Mouse (Mus musculus) heart, embryonic 16.5 days (tissue): ENCODE measurements around the gene Suclg1. TPM values are rescaled to one million over a fixed set of nuclear protein-coding genes. Genes with fewer than 3 reads are reported as not detected.
A peak's percentile ranks its signal among the peaks of the same experiment; 100 is the strongest.

Experiments used
- ATAC-seq: fragments of 200-750 bp; cut with Nextera tagmentation; replicated peaks from 2 replicates; pipeline ENCODE4 v1.8.0; 2017; ENCODE audit warnings: moderate number of reproducible peaks; ENCODE audit not compliant: insufficient read depth, low FRiP score; ENCODE audit errors: extremely low read depth
- H3K27ac ChIP-seq: fragments of 300-500 bp; sonication (generic); 2 replicates; pipeline ENCODE4 v1.5.1; 2014; ENCODE audit warnings: mild to moderate bottlenecking, low read length, control low read depth, moderate library complexity
- H3K27me3 ChIP-seq: fragments of 300-500 bp; sonication (generic); 2 replicates; pipeline ENCODE4 v1.6.1; 2014; ENCODE audit warnings: low read length, mixed read lengths; ENCODE audit not compliant: control insufficient read depth, insufficient read depth
- H3K36me3 ChIP-seq: fragments of 300-500 bp; sonication (generic); 2 replicates; pipeline ENCODE4 v1.6.1; 2014; ENCODE audit not compliant: control insufficient read depth, insufficient read depth
- H3K4me1 ChIP-seq: fragments of 300-500 bp; sonication (generic); 2 replicates; pipeline ENCODE4 v1.6.1; 2014; ENCODE audit warnings: low read length, mixed read lengths; ENCODE audit not compliant: control insufficient read depth, insufficient read depth
- H3K4me2 ChIP-seq: fragments of 300-500 bp; sonication (generic); 2 replicates; pipeline ENCODE4 v1.6.1; 2014; ENCODE audit warnings: low read depth, mild to moderate bottlenecking, control low read depth, low read length
- H3K4me3 ChIP-seq: fragments of 300-500 bp; sonication (generic); 2 replicates; pipeline ENCODE4 v1.5.1; 2014; ENCODE audit warnings: mild to moderate bottlenecking, control low read depth, low read length
- H3K9ac ChIP-seq: fragments of 300-500 bp; sonication (generic); 2 replicates; pipeline ENCODE4 v1.6.1; 2014; ENCODE audit warnings: low read length, control low read depth
- H3K9me3 ChIP-seq: fragments of 300-500 bp; sonication (generic); replicated peaks from 2 replicates; pipeline ENCODE4 v1.6.1; 2016; ENCODE audit warnings: low read length; ENCODE audit not compliant: control insufficient read depth
- WGBS: fragments of 180-500 bp; shearing (Covaris S2); extraction: QIAGEN DNeasy Blood & Tissue Kit; methylation state at CpG from one replicate; pipeline ENCODE4 v1.1.7; 2014; 5-methylcytosine and 5-hydroxymethylcytosine counted together
- polyA plus RNA-seq: library from polyadenylated mRNA; unstranded; fragments of >200 nt; fragmentation: Nextera tagmentation; extraction: Ambion mirVana; gene quantifications from 2 replicates; pipeline ENCODE4 v1.2.1, GENCODE M21; 2015

The Suclg1 gene
- polyA plus RNA-seq, 1 experiment from 2014 or later: 351 TPM

GRCm38 (mm10) chr6:73254307-73255228, 6.4 kb downstream of the Suclg1 start:
- WGBS: 60% methylated on average over 9 of the region's 9 CpGs
- no peaks in the 10 kb centered on the region for H3K9me3 ChIP-seq
- H3K36me3 ChIP-seq: peaks cover 24% of the 10 kb centered on the region
- no peak overlapping the region for H3K9ac ChIP-seq
- H3K4me1 ChIP-seq: peaks cover 29% of the 10 kb centered on the region
- H3K27ac ChIP-seq: peak overlapping the region; percentile 44
- no peaks in the 10 kb centered on the region for H3K27me3 ChIP-seq
- peak; percentile 45; the same call in 1 of the 2 replicates for ATAC-seq
- no peak overlapping the region for H3K4me2 ChIP-seq
- H3K4me3 ChIP-seq: no peak overlapping the region

DNA sequence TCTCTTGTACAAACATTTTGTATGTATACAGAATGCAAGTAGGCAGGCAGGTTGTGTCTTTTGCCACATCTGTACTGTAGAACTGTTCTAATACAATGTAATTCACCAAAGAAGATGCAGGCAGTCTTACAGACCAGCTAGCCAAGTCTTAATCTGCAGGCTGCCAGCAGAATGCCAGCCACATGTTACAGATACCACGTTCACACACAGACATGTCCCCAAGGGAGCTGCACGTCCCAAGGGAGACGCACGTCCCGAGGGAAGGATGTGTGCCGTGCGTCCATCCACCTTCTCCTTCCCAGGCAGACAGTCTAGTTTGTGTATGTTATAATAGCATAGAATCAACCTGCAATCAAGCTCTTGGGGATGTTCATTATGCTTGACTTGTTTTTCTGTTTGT, 8.9 kb downstream of the Suclg1 start:
- no peak for ATAC-seq
- H3K36me3 ChIP-seq: peaks cover 42% of the 10 kb centered on the region

DNA sequence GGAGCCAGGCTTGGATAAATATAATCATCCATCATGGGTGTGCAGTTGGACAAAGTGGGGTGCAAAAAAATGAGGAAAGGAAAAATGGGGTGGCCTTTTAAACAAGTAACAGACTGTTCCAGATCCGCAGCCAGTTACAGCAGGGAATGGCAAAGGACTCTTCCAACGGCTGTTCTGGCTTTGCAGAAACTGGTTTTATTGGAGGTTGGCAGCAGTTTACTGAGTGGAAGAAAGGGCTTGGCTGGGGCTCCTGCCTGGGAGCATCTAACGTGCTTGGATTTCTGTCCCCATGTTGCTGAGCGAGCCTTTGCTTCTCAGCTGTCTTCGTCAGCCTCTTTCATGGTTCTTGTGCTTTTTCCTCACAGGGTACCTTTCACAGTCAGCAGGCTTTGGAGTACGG, 11.9 kb downstream of the Suclg1 start:
- H3K4me2 ChIP-seq: no peak overlapping the region
- no peak overlapping the region for H3K9ac ChIP-seq
- H3K27me3 ChIP-seq: no peaks in the 10 kb centered on the region
- no peak overlapping the region for H3K4me3 ChIP-seq
- H3K27ac ChIP-seq: no peak overlapping the region
- 88% methylated on average over 6 of the region's 6 CpGs for WGBS
- H3K4me1 ChIP-seq: 0 out of 2 replicates have a peak, but pooled peaks cover 4% of the 10 kb centered on the region
- H3K9me3 ChIP-seq: no peaks in the 10 kb centered on the region
- no peak for ATAC-seq
- H3K36me3 ChIP-seq: peaks cover 58% of the 10 kb centered on the region

More for the DNA sequence above, 8.9 kb downstream of the Suclg1 start:
- Histone ChIP-seq H3K4me2 (no peak overlapping the region), H3K27ac (no peak overlapping the region), H3K9ac (no peak overlapping the region), H3K9me3 (no peaks in the 10 kb centered on the region), H3K4me3 (no peak overlapping the region), H3K4me1 (peaks cover 23% of the 10 kb centered on the region), H3K27me3 (no peaks in the 10 kb centered on the region)
- 92% methylated on average over 7 of the region's 7 CpGs for WGBS

DNA sequence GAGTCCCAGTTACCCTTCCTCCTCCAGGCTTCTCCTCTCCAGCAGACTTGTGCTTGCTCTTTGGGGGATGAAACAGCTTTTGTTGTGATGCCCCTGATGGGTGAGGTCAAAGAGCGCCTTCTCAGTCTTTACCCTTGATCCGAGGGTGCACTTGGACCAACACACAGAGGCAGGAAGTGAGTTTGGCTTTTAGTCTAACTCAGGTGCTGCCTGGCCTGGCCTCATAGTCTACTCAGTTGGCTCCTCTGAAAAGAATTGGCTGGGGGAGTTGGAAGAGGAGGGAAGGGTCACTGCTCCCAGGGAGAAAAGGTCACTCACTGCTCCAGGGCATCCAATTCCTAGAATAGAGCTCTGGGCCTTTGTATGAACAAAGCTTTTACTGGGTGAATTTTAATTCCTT, 16.6 kb downstream of the Suclg1 start:
- no peak overlapping the region for H3K4me2 ChIP-seq
- ATAC-seq: no peak
- 73% methylated on average over 2 of the region's 2 CpGs for WGBS
- H3K27ac ChIP-seq: no peak overlapping the region
- peaks cover 56% of the 10 kb centered on the region for H3K36me3 ChIP-seq
- no peak overlapping the region for H3K4me3 ChIP-seq
- no peaks in the 10 kb centered on the region for H3K27me3 ChIP-seq
- H3K9ac ChIP-seq: no peak overlapping the region
- H3K4me1 ChIP-seq: peaks cover 2% of the 10 kb centered on the region; the same call in 1 of the 2 replicates
- H3K9me3 ChIP-seq: no peaks in the 10 kb centered on the region

DNA sequence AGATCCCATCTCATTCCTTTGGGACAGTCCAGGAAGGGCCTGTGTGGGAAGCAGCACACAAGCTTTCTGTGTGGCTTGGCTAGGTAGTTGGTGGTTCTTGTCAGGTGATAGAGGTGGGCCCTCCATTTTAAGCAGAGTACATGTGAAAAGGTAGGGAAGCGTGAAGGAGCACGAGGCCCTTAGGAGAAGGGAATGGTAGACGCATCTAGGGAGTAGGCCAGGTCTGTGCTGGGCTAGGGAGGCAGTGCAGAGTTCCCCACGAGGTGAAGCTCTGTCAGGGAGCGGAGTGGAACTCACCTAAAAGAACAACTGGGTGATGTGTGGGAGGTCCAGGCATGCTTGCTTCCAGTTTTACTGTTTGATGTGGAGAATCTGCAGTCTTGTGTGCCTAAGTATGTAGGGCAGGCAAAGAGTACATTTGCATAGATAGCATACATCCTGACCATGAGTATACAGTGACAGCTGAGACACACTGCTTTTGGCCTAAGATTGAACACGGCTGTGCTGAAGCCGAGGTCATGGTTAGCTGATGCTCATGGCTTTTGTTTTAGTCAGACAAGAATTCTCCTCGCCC, 19.6 kb downstream of the Suclg1 start:
- ATAC-seq: no peak
- Histone ChIP-seq H3K4me3 (no peak overlapping the region), H3K36me3 (peaks cover 65% of the 10 kb centered on the region), H3K4me1 (peaks cover 2% of the 10 kb centered on the region; the same call in 1 of the 2 replicates), H3K27ac (no peak overlapping the region), H3K9me3 (no peaks in the 10 kb centered on the region), H3K4me2 (no peak overlapping the region), H3K27me3 (no peaks in the 10 kb centered on the region), H3K9ac (no peak overlapping the region)
- 84% methylated on average over 8 of the region's 8 CpGs for WGBS

DNA sequence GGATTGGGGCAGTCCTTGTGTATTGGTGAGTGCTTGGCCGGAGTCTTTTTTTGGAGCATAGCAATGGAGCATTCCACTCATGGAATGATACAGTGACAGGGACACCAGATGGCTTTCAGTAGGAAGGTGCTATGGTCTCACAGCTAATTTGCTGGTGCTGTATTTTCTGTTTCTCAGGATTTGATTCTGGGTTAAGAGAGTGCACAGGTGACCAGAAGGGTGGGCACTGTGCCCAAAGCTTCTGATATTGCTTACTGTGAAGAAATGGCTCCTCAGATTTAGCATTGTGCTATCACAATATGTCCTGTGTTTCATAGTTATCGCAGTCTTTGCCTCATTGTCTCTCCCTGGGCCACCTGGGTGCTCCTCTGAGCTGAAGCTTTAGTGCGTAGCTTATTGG, 21.2 kb downstream of the Suclg1 start:
- peaks cover 69% of the 10 kb centered on the region for H3K36me3 ChIP-seq
- no peak for ATAC-seq

DNA sequence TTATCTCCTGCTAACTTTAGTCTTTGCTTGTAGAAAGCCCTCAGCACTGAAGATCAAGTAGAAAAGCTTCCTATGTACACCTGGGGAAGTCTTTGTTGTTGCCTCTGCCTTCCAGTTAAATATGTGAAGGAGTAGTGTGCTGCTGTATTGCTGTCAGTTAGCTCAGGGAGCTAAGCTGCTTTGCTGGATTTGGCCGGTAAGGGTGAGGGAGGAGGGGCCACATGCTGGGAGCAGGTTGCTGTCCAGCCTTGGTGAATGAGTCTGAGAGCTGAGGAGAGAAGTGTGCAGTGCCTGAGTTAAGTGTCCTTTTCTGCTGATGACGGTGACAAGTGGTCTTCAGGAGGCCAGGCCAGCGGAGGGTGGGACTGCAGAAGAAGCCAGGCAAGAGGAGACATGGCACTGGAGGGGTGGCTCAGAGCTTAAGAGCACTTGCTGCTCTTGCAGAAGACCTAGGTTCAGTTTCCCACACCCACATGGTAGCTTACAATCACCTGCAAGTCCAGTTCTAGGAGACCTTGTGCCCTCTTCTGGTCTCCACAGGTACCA, 23.4 kb downstream of the Suclg1 start:
- H3K4me2 ChIP-seq: no peak overlapping the region
- ATAC-seq: no peak
- H3K36me3 ChIP-seq: peaks cover 74% of the 10 kb centered on the region
- no peak overlapping the region for H3K27ac ChIP-seq
- no peak overlapping the region for H3K4me3 ChIP-seq
- no peak overlapping the region for H3K9ac ChIP-seq
- no peaks in the 10 kb centered on the region for H3K27me3 ChIP-seq
- H3K4me1 ChIP-seq: no peaks in the 10 kb centered on the region
- WGBS: 73% methylated on average over 3 of the region's 3 CpGs
- no peaks in the 10 kb centered on the region for H3K9me3 ChIP-seq

More for the DNA sequence above, 21.2 kb downstream of the Suclg1 start:
- Histone ChIP-seq H3K9ac (no peak overlapping the region), H3K4me1 (peaks cover 2% of the 10 kb centered on the region; the same call in 1 of the 2 replicates), H3K4me3 (no peak overlapping the region), H3K27me3 (no peaks in the 10 kb centered on the region), H3K4me2 (no peak overlapping the region), H3K9me3 (no peaks in the 10 kb centered on the region), H3K27ac (no peak overlapping the region)
- WGBS: 97% methylated on average over 3 of the region's 3 CpGs

GRCm38 (mm10) chr6:73275002-73275401, 26.8 kb downstream of the Suclg1 start:
- Histone ChIP-seq H3K27me3 (no peaks in the 10 kb centered on the region), H3K4me3 (no peak overlapping the region), H3K27ac (no peak overlapping the region), H3K36me3 (peaks cover 71% of the 10 kb centered on the region), H3K4me2 (no peak overlapping the region), H3K9me3 (no peaks in the 10 kb centered on the region), H3K9ac (no peak overlapping the region), H3K4me1 (no peaks in the 10 kb centered on the region)
- ATAC-seq: no peak
- WGBS: 85% methylated on average over 5 of the region's 5 CpGs

- H3K27me3 ChIP-seq: no peaks in the 10 kb centered on the region
- H3K27ac ChIP-seq: no peak overlapping the region
- no peaks in the 10 kb centered on the region for H3K4me1 ChIP-seq
- 63% methylated on average over 8 of the region's 8 CpGs for WGBS
- H3K9ac ChIP-seq: no peak overlapping the region
- 0 out of 2 replicates have a peak, but pooled peaks have one; percentile 21 for ATAC-seq
- no peaks in the 10 kb centered on the region for H3K9me3 ChIP-seq
- no peak overlapping the region for H3K4me3 ChIP-seq
- peaks cover 27% of the 10 kb centered on the region for H3K36me3 ChIP-seq
- no peak overlapping the region for H3K4me2 ChIP-seq
Measured at GRCm38 (mm10) chr6:73279681-73280080, 31.5 kb downstream of the Suclg1 start.
